Mouse (Mus musculus): ENCODE measurements around the gene Eif4a3. TPM values are rescaled to one million over a fixed set of nuclear protein-coding genes. Genes with fewer than 3 reads are reported as not detected.
"Not testable (repeated sequence)": the region's sequence is repeated elsewhere in the genome, so short reads cannot be mapped to it uniquely, and the experiment has no call there.

Eif4a3 gene
- total and polyA plus RNA-seq, 2 experiments from 2014 or later, result 192 to 266 TPM

GRCm38 (mm10) chr11:119281030-119281429 is 18.9 kb downstream of the Eif4a3 start:
- no peak for DNase-seq
- H3K36me3 ChIP-seq (ENCODE audit: insufficient read depth), result peaks cover 84% of the 10 kb centered on the region
- no peak for ATAC-seq
- no peaks in the 10 kb centered on the region for H3K9me3 ChIP-seq (ENCODE audit: low read length)
- H3K27me3 ChIP-seq (ENCODE audit: insufficient read depth, low read length), result no peaks in the 10 kb centered on the region
- WGBS, result 91% methylated on average over 15 of the region's 15 CpGs
- no peak overlapping the region for H3K27ac ChIP-seq (ENCODE audit: low read depth, low read length)
- no peak overlapping the region for H3K4me3 ChIP-seq (ENCODE audit: low read depth, low read length)
- H3K4me2 ChIP-seq (ENCODE audit: low read depth), result no peak overlapping the region
- TF ChIP-seq CTCF (IDR thresholded peaks at IDR 0.05; ENCODE audit: low read depth), result no peak
- no peak overlapping the region for H3K9ac ChIP-seq
- no peaks in the 10 kb centered on the region for H3K4me1 ChIP-seq (ENCODE audit: insufficient read depth)

DNA sequence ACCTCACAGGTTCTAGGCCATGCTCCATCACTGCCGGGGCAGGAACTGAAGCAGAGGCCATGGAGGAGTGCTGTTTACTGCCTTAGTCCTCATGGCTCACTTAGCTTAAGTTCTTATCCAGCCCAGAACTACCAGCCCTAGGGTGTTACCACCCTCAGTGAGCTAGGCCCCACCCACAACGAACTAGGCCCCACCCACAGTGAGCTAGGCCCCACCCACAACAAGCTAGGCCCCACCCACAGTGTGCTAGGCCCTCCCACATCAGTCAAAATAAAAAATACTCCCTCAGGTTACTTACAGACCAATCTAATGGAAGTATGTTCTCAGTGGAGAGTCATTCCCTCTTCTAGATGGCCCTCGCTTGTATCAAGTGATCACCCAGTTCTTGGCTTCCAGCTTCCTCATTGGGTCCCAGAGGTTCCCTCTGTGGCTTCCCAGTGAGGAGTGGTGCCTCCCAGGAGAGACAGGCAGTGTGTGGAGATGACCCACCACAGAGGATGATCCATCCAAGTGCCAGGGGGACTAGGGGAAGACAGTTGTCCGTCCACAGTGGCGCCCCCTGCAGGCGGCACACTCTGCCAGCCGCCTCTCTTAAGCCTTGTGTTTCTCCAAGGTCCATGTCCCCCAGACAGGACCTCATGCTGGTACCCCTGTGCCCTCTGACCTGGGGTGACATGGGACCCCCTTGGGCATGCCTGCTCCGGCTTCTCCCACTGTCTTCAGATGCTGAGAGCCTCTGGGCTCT is 26.5 kb downstream of the Eif4a3 start:
- Histone ChIP-seq H3K4me3 (ENCODE audit: low read depth, low read length) (no peak overlapping the region), H3K36me3 (ENCODE audit: insufficient read depth) (peaks cover 42% of the 10 kb centered on the region), H3K9me3 (ENCODE audit: low read length) (no peaks in the 10 kb centered on the region), H3K4me2 (ENCODE audit: low read depth) (no peak overlapping the region), H3K9ac (no peak overlapping the region), H3K27me3 (ENCODE audit: insufficient read depth, low read length) (no peaks in the 10 kb centered on the region), H3K27ac (ENCODE audit: low read depth, low read length) (no peak overlapping the region), H3K4me1 (ENCODE audit: insufficient read depth) (peaks cover 6% of the 10 kb centered on the region)
- 88% methylated on average over 8 of the region's 8 CpGs for WGBS
- DNase-seq, result no peak
- no peak for ATAC-seq
- TF ChIP-seq CTCF (IDR thresholded peaks at IDR 0.05; ENCODE audit: low read depth), result peak; percentile 37; the same call in 1 of the 2 replicates

DNA sequence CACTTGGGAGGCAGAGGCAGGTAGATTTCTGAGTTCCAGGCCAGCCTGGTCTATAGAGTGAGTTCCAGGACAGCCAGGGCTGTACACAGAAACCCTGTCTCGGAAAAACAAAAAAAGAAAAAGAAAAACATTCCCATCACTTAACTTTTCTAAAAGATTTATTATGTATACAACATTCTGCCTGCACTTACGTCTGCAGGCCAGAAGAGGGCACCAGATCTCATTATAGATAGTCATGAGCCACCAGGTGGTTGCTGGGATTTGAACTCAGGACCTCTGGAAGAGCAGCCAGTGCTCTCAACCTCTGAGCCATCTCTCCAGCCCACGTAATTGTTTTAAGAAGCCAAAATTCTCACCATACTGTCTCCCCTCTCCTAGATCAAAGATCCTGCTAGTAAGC is 27.4 kb downstream of the Eif4a3 start:
- not testable (repeated sequence) for H3K4me3 ChIP-seq (ENCODE audit: low read depth, low read length); H3K27me3 ChIP-seq (ENCODE audit: insufficient read depth, low read length); H3K9me3 ChIP-seq (ENCODE audit: low read length); H3K27ac ChIP-seq (ENCODE audit: low read depth, low read length); H3K4me2 ChIP-seq (ENCODE audit: low read depth); DNase-seq; ATAC-seq; H3K9ac ChIP-seq
- H3K36me3 ChIP-seq (ENCODE audit: insufficient read depth), result peaks cover 34% of the 10 kb centered on the region
- peaks cover 13% of the 10 kb centered on the region for H3K4me1 ChIP-seq (ENCODE audit: insufficient read depth)
- peak; percentile 59 for TF ChIP-seq CTCF (IDR thresholded peaks at IDR 0.05; ENCODE audit: low read depth)
- WGBS, result 60% methylated on average over 3 of the region's 3 CpGs

- peak; percentile 58 for DNase-seq
- Histone ChIP-seq H3K4me1 (ENCODE audit: insufficient read depth) (peaks cover 17% of the 10 kb centered on the region), H3K4me2 (ENCODE audit: low read depth) (peak overlapping the region; percentile 97), H3K9me3 (ENCODE audit: low read length) (no peaks in the 10 kb centered on the region), H3K9ac (peak overlapping the region; percentile 71), H3K4me3 (ENCODE audit: low read depth, low read length) (peak overlapping the region; percentile 61), H3K36me3 (ENCODE audit: insufficient read depth) (peaks cover 6% of the 10 kb centered on the region; the same call in 1 of the 2 replicates), H3K27ac (ENCODE audit: low read depth, low read length) (0 out of 2 replicates have a peak overlapping the region, but pooled peaks have one; percentile 57), H3K27me3 (ENCODE audit: insufficient read depth, low read length) (no peaks in the 10 kb centered on the region)
- 64% methylated on average over 16 of the region's 16 CpGs for WGBS
- no peak for TF ChIP-seq CTCF (IDR thresholded peaks at IDR 0.05; ENCODE audit: low read depth)
- peak; percentile 43 for ATAC-seq
Measured at GRCm38 (mm10) chr11:119268557-119269195, 31.2 kb downstream of the Eif4a3 start.

DNA sequence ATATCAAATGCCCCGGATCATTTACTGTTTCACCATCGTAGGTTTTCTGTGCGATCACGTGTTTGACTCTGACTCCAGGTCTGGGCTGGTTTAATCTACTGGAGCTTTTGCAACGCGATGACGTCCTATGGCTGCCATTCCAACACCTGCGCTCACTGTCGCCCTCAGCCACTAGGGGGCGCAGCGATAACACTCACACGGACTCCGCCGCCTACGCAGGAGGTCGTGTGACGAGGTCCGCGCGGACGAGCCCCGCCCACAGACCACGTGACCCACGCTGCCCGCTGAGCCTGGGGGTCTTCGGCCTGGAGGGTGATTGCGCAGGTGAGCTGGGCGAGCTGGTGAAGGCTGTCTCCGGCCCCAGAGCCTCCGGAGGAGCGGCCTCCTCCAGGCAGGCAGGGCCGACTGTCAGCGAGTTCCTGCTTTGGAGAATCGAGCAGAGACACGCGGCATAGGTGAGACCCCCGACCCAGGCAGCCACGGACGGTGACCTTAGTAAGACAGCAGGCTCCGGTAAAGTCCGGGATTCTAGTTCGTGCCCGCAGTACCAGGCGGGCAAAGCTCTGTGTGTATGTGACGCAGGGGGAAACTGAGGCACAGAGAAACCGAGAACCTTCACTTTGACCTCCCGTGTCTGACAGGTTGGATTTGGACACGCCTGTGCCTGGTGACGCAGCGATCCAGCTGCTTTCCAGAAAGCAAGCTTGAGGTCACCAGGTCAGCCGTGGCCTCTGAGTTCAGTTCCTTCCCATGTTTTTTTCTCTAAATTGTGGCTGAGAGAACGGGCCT is 31.9 kb downstream of the Eif4a3 start, which contains the start of gene Gaa:
TSS of gene Gaa (plus strand) at position 120 of the 789 bp plus-strand sequence.
- TF ChIP-seq CTCF (IDR thresholded peaks at IDR 0.05; ENCODE audit: low read depth), result peak; percentile 100
- WGBS, result 4% methylated on average over 52 of the region's 52 CpGs

DNA sequence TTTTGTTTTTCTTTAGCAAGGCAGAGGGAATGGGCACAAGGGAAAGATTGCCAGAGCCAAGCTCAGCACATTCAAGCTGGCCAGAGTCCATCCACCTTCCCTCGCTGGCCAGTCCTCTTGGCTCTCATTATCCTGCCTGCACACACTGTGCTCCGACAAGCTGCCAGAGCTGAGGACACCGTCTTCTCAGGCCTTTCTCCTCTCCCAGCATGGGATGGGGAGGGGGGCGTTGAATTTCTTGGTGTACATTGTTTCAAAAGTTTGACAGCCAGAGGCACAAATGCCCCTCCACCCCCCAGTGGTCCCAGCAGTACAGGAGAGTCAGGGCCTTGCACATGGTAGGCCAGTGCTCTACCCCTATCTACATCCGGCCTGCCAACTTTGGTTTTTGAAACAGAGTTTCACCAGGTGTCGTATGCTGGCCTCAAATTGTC is 32.6 kb downstream of the Eif4a3 start:
- peak overlapping the region; percentile 97 for H3K4me2 ChIP-seq (ENCODE audit: low read depth)
- peak overlapping the region; percentile 71; the same call in 1 of the 2 replicates for H3K9ac ChIP-seq
- ATAC-seq, result peak; percentile 30
- H3K36me3 ChIP-seq (ENCODE audit: insufficient read depth), result peaks cover 3% of the 10 kb centered on the region; the same call in 1 of the 2 replicates
- no peaks in the 10 kb centered on the region for H3K27me3 ChIP-seq (ENCODE audit: insufficient read depth, low read length)
- DNase-seq, result peak; percentile 41
- peak overlapping the region; percentile 61; the same call in 1 of the 2 replicates for H3K4me3 ChIP-seq (ENCODE audit: low read depth, low read length)
- peak overlapping the region; percentile 15; the same call in 1 of the 2 replicates for H3K27ac ChIP-seq (ENCODE audit: low read depth, low read length)
- TF ChIP-seq CTCF (IDR thresholded peaks at IDR 0.05; ENCODE audit: low read depth), result no peak
- 24% methylated on average over 6 of the region's 6 CpGs for WGBS
- no peaks in the 10 kb centered on the region for H3K9me3 ChIP-seq (ENCODE audit: low read length)
- H3K4me1 ChIP-seq (ENCODE audit: insufficient read depth), result peaks cover 17% of the 10 kb centered on the region

More for the DNA sequence above, 31.9 kb downstream of the Eif4a3 start, which contains the start of gene Gaa:
- Histone ChIP-seq H3K4me1 (ENCODE audit: insufficient read depth) (peaks cover 17% of the 10 kb centered on the region), H3K36me3 (ENCODE audit: insufficient read depth) (peaks cover 6% of the 10 kb centered on the region; the same call in 1 of the 2 replicates), H3K27ac (ENCODE audit: low read depth, low read length) (peak within 1 kb of the TSS; percentile 72), H3K9ac (peak within 1 kb of the TSS; percentile 71), H3K4me2 (ENCODE audit: low read depth) (peak within 1 kb of the TSS; percentile 97), H3K9me3 (ENCODE audit: low read length) (no peaks in the 10 kb centered on the region), H3K27me3 (ENCODE audit: insufficient read depth, low read length) (no peaks in the 10 kb centered on the region), H3K4me3 (ENCODE audit: low read depth, low read length) (peak within 1 kb of the TSS; percentile 61)
- peak; percentile 97 for DNase-seq
- ATAC-seq, result peak; percentile 88
